Mouse (Mus musculus) cerebral cortex, adult 2 months (tissue): ENCODE measurements around the gene Pglyrp3.

Experiments
- WGBS: fragments of 180-500 bp; shearing (Covaris S2); methylation state at CpG from one replicate; pipeline ENCODE4 v1.1.7; 2018; 5-methylcytosine and 5-hydroxymethylcytosine counted together

Pglyrp3 gene

GRCm38 (mm10) chr3:92014283-92014682, at the start of gene Pglyrp3:
Pglyrp3 (plus strand) TSS chr3:92014583.
- 76% methylated on average over 1 of the region's 1 CpGs for WGBS

GRCm38 (mm10) chr3:92011001-92011400, 3.4 kb upstream of the Pglyrp3 start:
- 82% methylated on average over 1 of the region's 1 CpGs for WGBS

- WGBS, result 57% methylated on average over 24 of the region's 24 CpGs
Observed at GRCm38 (mm10) chr3:92024541-92024940, 10.2 kb downstream of the Pglyrp3 start.

- WGBS, result 51% methylated on average over 2 of the region's 2 CpGs
Observed at GRCm38 (mm10) chr3:92033203-92033602, 18.8 kb downstream of the Pglyrp3 start.

GRCm38 (mm10) chr3:92033892-92034291, 19.5 kb downstream of the Pglyrp3 start:
- 70% methylated on average over 1 of the region's 1 CpGs for whole genome bisulfite sequencing

- WGBS, result 55% methylated on average over 6 of the region's 6 CpGs
Observed at GRCm38 (mm10) chr3:92050382-92051054, 36.1 kb downstream of the Pglyrp3 start.

GRCm38 (mm10) chr3:92080462-92081284, 66.3 kb downstream of the Pglyrp3 start:
- WGBS, result 1% methylated on average over 77 of the region's 82 CpGs
